Mouse (Mus musculus) liver, adult 2 months (tissue): ENCODE measurements at regions not wholly inside any gene's neighbourhood (a gene's known extent, or its start where the extent isn't known, plus 50 kb on each side); places are given as distances from the start of the nearest gene placed in this dataset.

Experiments
- DNase-seq: peaks from one replicate; pipeline ENCODE4 v3.0.0-alpha.2; 2011; ENCODE audit warnings: low read depth, low spot score; ENCODE audit errors: extremely low read depth
- H3K27ac ChIP-seq: fragments of 200-500 bp; replicated peaks from 2 replicates; pipeline ENCODE4 v1.5.1; 2012; ENCODE audit warnings: low read depth, mild to moderate bottlenecking, control low read depth, inconsistent platforms, low read length; ENCODE audit not compliant: insufficient read depth
- H3K27me3 ChIP-seq: fragments of 200-500 bp; 2 replicates; pipeline ENCODE4 v1.6.1; 2012; ENCODE audit warnings: mild to moderate bottlenecking, moderate library complexity, low read length, inconsistent platforms; ENCODE audit not compliant: control insufficient read depth, insufficient read depth
- H3K36me3 ChIP-seq: fragments of 200-500 bp; 2 replicates; pipeline ENCODE4 v1.6.1; 2012; ENCODE audit warnings: low read length, inconsistent platforms; ENCODE audit not compliant: control insufficient read depth, insufficient read depth
- H3K4me1 ChIP-seq: fragments of 200-500 bp; 2 replicates; pipeline ENCODE4 v1.6.1; 2011; ENCODE audit warnings: low read length; ENCODE audit not compliant: control insufficient read depth, insufficient read depth
- H3K4me3 ChIP-seq: fragments of 200-500 bp; 2 replicates; pipeline ENCODE4 v1.5.1; 2011; ENCODE audit warnings: low read depth, mild to moderate bottlenecking, control low read depth, low read length, moderate library complexity; ENCODE audit not compliant: insufficient read depth
- H3K79me2 ChIP-seq: fragments of 200-500 bp; 2 replicates; pipeline ENCODE4 v1.6.1; 2012; ENCODE audit warnings: inconsistent platforms, mild to moderate bottlenecking, low read length, moderate library complexity; ENCODE audit not compliant: control insufficient read depth, insufficient read depth
- H3K9ac ChIP-seq: fragments of 200-500 bp; 2 replicates; pipeline ENCODE4 v1.6.1; 2012; ENCODE audit warnings: low read depth, mild to moderate bottlenecking, control low read depth, inconsistent platforms, low read length
- CTCF ChIP-seq: fragments of 200-500 bp; IDR thresholded peaks from 2 replicates; pipeline ENCODE4 v1.5.1; 2011; ENCODE audit warnings: low read depth, low read length, control low read depth
- POLR2A ChIP-seq: fragments of 200-500 bp; IDR thresholded peaks from 2 replicates; pipeline ENCODE4 v1.6.1; 2011; ENCODE audit warnings: low read length, control low read depth; ENCODE audit not compliant: insufficient read depth; ENCODE audit errors: extremely low read depth
- WGBS: fragments of 180-500 bp; shearing (Covaris S2); methylation state at CpG from one replicate; pipeline ENCODE4 v1.1.7; 2018; 5-methylcytosine and 5-hydroxymethylcytosine counted together

DNA sequence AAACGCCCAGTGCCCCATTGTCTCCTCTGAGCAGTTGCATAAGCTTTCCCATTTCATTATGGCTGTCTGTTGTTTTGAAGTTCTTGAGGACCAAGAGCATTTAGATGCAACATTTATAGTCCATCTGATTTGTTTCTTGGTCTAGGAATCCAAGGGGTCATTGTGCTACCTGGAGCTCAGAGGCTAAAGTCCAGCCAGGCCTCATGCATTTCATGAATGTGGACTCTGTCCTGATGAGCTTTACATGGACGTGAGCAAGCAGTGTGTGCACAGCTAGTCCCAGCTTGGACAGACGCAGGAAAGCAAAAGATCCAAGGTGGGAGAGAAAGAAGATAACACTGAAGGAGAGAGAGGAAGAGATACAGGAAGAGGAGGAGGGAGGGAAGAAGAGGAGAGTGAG lies 496.0 kb upstream of the 3110018I06Rik start:
- TF ChIP-seq CTCF (no peak), POLR2A (no peak)
- H3K9ac ChIP-seq = no peak overlapping the region
- no peaks in the 10 kb centered on the region for H3K36me3 ChIP-seq
- H3K27ac ChIP-seq = no peak overlapping the region
- peak; percentile 0 for DNase-seq
- no peak overlapping the region for H3K4me3 ChIP-seq
- no peaks in the 10 kb centered on the region for H3K27me3 ChIP-seq
- 29% methylated on average over 3 of the region's 3 CpGs for WGBS
- no peaks in the 10 kb centered on the region for H3K79me2 ChIP-seq
- no peaks in the 10 kb centered on the region for H3K4me1 ChIP-seq

DNA sequence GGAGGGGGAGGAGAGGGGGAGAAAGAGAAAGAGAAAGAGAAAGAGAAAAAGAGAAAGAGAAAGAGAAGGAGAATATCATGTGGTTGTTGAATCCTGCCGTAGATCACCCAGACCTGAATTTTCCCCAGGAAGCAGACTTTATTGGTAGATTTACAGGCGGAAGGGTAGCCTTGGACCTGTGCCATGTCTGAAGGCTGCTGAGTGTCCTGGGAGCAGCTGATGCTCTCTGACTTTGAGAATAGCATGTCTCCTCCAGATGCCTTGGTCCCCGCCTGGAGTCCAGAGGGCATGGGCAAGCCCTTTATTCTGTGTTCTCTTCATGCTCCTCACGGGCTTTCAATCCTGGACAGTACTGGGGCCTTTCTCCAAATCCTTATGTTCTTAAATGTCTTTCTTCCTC lies 495.4 kb upstream of the 3110018I06Rik start:
- H3K27ac ChIP-seq = no peak overlapping the region
- WGBS = 70% methylated on average over 4 of the region's 4 CpGs
- TF ChIP-seq CTCF (no peak), POLR2A (no peak)

DNA sequence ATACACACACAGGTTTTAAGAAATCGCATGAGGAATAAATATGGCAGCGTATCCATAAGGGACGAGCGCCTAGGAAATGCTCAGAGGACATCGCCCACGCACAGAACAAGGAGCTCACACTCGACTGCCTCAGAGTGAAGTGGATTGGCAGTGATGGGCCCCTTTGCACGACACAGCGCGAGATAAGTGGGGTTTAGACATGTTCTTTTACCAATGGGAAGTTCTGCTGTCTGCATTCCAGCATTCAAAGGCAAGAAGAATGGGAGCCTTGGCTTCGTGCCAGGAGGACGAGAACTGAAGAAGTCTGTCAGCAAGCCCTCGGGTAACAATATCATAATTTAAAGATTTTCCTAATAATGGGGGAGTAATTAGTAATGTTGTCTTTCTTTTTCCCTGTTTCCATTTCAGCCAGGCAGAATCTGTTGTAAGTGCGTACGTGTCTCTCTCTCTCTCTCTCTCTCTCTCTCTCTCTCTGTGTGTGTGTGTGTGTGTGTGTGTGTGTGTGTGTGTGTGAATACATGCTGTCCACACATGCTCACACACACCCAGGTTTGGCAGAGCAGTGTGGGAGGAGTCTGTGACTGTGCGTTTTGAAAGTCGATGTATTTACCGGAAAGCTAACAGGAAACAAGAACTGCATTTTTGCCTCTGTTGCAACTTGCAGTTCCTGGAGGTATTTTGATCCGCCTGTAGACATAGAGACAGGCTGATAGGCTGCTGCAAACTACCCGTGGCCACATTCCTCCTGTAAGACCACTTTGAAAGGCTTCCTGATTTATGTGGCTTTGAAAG lies 477.2 kb upstream of the 3110018I06Rik start:
- no peaks in the 10 kb centered on the region for H3K36me3 ChIP-seq
- no peak overlapping the region for H3K4me3 ChIP-seq
- H3K4me1 ChIP-seq = no peaks in the 10 kb centered on the region
- peak; percentile 1 for DNase-seq
- 68% methylated on average over 20 of the region's 20 CpGs for WGBS
- H3K27me3 ChIP-seq = no peaks in the 10 kb centered on the region
- H3K27ac ChIP-seq = no peak overlapping the region
- no peak overlapping the region for H3K9ac ChIP-seq
- H3K79me2 ChIP-seq = no peaks in the 10 kb centered on the region
- TF ChIP-seq POLR2A = no peak
- no peak for TF ChIP-seq CTCF

More for the DNA sequence above, 495.4 kb upstream of the 3110018I06Rik start:
- Histone ChIP-seq H3K4me1 (no peaks in the 10 kb centered on the region), H3K36me3 (no peaks in the 10 kb centered on the region), H3K9ac (no peak overlapping the region), H3K4me3 (no peak overlapping the region), H3K79me2 (no peaks in the 10 kb centered on the region), H3K27me3 (no peaks in the 10 kb centered on the region)
- DNase-seq = no peak

DNA sequence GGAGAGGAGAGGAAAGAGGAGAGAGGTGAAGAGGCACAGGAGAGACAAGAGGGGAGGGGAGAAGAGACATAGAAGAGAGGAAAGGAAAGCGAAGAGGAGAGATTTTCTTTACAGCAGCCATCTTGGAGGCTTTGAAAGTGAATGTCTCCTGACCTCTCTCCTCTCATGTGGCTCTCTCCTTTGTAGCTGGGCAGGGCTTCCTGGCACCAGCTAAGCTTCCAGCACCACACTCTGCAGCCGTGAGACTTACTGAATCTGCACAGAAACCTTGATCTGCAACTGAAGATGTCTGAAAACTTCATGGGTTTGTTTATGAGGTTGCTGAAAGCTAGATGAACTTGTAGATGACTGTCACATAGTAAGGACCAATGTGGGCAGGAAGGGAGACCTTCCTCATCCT lies 471.6 kb upstream of the 3110018I06Rik start:
- no peak overlapping the region for H3K9ac ChIP-seq
- H3K36me3 ChIP-seq = no peaks in the 10 kb centered on the region
- TF ChIP-seq POLR2A = no peak
- no peak for TF ChIP-seq CTCF
- no peak for DNase-seq
- H3K4me1 ChIP-seq = no peaks in the 10 kb centered on the region
- H3K27ac ChIP-seq = no peak overlapping the region
- H3K4me3 ChIP-seq = no peak overlapping the region
- H3K27me3 ChIP-seq = no peaks in the 10 kb centered on the region
- WGBS = 62% methylated on average over 2 of the region's 2 CpGs
- H3K79me2 ChIP-seq = no peaks in the 10 kb centered on the region

DNA sequence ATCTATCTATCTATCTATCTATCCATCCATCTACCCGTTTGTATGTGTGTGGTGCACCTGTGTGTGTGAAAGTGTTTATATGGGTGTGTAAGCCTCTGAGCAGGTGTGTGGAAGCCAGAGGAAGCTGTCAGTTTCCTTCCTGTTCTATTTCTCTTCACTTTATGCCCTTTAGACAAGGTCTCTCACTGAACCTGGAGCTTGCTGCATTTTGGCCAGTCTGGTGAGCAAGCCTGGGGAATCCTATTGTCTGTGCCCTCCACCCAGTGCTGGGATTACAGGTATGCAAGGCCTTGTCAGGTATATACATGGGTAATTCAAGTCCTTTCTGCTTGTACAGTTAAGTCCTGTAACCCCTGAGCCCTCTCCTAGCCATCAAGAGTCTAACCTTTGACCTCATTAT lies 466.6 kb upstream of the 3110018I06Rik start:
- DNase-seq = no peak
- no peaks in the 10 kb centered on the region for H3K36me3 ChIP-seq
- no peak overlapping the region for H3K27ac ChIP-seq
- H3K79me2 ChIP-seq = no peaks in the 10 kb centered on the region
- WGBS = 56% methylated on average over 1 of the region's 1 CpGs
- H3K9ac ChIP-seq = no peak overlapping the region
- no peaks in the 10 kb centered on the region for H3K4me1 ChIP-seq
- H3K27me3 ChIP-seq = no peaks in the 10 kb centered on the region
- TF ChIP-seq CTCF (no peak), POLR2A (no peak)
- H3K4me3 ChIP-seq = no peak overlapping the region

DNA sequence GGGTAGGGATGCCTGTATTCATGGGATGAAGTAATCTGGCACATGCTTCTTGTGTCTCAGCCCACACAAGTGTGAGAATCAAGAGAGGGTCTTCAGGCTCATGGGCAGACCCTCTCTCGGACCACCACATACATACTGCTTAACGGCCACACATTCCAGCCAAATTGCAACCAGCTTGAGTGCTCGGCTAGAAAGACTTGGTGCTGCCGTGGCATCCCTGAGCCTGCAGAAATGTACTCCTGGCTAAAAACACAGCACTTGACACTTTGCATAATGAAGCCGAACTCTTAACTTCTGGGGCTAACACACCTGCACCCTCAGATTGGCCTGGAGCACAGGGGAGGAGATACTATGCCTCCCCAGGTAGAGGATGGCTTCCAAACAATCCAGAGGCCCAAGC lies 461.6 kb upstream of the 3110018I06Rik start:
- H3K27me3 ChIP-seq = no peaks in the 10 kb centered on the region
- H3K4me3 ChIP-seq = no peak overlapping the region
- no peaks in the 10 kb centered on the region for H3K36me3 ChIP-seq
- no peaks in the 10 kb centered on the region for H3K4me1 ChIP-seq
- H3K79me2 ChIP-seq = no peaks in the 10 kb centered on the region
- no peak overlapping the region for H3K9ac ChIP-seq
- DNase-seq = no peak
- WGBS = 74% methylated on average over 5 of the region's 5 CpGs
- TF ChIP-seq POLR2A (no peak), CTCF (no peak)
- H3K27ac ChIP-seq = no peak overlapping the region
